Mouse (Mus musculus): ENCODE data around the gene Gm20738.
"Not testable (repeated sequence)": the region's sequence is repeated elsewhere in the genome, so short reads cannot be mapped to it uniquely, and the experiment has no call there.

Gm20738 gene

DNA sequence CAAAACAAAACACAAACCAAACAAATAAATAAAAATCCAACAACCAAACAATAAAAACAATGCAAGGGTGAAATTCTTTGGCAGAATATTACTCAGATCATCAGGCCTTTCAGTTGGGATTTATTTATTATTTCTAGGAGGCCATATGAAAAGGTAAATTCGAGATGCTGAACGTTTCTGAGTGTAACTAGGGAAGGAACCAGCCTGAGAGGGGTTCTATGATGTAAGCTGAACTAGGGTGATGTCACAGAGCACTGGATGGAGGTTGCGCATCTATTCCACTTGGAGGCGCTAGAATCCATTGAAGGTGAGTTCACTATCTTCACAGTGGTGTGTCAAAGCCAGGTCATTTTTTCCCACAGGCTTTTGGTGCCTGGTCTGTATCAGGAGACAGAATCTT lies at the start of gene Gm20738:
Gene Gm20738, plus strand, starts transcription at position 301 of the 400 bp plus-strand sequence.
- not testable (repeated sequence) for DNase-seq

Measured in right cerebral cortex, postnatal 14 days (tissue).